Mouse (Mus musculus) gastrocnemius, adult 8-10 months (tissue): ENCODE results near the gene Mgme1. TPM values are rescaled to one million over a fixed set of nuclear protein-coding genes. Genes with fewer than 3 reads are reported as not detected.
A peak's percentile ranks its signal among the peaks of the same experiment; 100 is the strongest.

Experiments
- DNase-seq, 2 experiments: peaks; one replicate each; pipeline ENCODE4 v3.0.0; 2022; ENCODE audit warnings: low spot score in 2 of 2
- total RNA-seq, 4 experiments: library from RNA; stranded (reverse); gene quantifications; 2 replicates each; pipeline ENCODE4 v1.2.4; 2022

The Mgme1 gene
- total RNA-seq, 4 experiments from 2014 or later: 11.8 to 13.8 (median 13.1) TPM

DNA sequence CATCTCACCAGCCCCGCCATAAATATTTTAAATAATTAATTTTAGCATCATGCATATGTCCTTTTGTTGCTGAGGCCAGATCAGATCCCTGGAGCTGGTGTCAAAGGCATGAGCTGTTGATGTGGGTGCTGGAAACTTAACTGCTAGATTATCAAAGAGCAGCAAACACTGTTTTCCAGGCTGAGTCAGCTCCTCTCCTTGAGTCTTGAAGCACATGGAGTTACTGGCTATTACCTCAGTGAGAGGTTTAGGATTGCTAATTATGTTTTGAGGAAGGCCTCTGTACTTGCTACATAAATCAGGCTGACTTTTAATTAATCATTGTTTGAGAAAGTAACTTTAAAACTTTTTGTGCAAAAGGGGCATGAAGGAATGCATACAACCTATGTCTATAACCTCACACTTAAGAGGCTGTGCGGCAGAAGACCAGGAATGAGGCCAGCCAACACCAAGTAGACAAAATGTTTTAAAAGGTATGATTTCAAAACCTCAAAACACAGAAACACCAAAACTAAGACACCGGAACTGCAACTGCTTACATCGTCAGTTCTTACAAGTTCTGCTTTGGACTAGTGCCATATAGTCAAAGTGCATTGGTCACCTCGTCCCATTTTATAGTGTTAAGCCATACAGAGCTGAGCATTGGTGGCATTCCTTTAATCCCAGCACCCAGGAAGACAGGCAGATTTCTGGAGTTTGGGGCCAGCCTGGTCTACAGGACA, 5.9 kb upstream of the Mgme1 start:
- no peak for DNase-seq

DNA sequence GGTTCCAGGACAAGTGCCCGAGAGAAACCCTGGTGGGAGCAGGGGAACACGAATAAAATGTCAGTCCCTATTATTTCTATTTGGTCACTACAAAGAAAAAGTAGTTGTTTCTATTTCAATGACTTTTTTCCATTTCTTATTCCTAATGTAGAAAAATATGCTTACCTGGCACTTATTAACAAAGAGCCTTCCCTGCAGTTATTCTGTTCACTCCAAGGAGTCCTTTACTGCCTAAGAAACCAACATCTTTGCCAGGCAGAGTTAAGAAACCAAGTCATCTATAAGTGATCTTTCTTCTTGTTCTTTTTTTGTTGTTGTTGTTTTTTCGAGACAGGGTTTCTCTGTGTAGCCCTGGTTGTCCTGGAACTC, 5.4 kb upstream of the Mgme1 start:
- no peak for DNase-seq

GRCm38 (mm10) chr2:144265916-144266683, 4.4 kb upstream of the Mgme1 start:
- DNase-seq: no peak

DNA sequence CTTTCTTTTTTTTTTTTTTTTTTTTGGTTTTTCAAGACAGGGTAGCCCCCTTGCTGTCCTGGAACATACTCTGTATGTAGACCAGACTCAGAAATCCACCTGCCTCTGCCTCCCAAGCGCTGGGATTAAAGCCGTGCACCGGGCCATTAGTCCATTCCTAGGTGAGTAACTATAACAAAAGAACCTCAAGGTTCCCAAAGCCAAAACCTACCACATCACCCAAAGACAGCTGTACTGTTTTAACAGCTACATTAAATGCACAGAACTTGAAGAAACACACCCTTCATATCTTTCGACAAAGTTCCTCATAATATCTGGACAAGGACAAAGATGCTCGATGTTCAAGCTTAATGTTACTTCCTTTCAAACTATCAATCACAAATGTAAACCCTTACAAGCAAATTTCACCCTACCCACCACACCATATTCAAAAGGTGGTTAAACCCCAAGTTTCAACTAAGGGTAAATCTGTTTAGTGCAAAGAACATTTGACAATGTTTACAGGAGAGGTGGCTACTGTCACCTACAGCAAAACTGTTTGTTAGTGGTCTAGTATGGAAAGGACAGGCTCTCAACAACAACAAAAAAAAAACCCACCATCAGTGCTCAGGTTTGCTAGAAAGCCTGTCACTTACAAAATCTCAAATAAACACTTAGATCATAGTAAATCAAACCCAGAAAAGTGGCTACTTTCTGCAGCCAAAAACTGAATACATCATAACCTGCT, 3.3 kb upstream of the Mgme1 start:
- DNase-seq: no peak

GRCm38 (mm10) chr2:144267731-144268015, 2.8 kb upstream of the Mgme1 start:
- no peak for DNase-seq

DNA sequence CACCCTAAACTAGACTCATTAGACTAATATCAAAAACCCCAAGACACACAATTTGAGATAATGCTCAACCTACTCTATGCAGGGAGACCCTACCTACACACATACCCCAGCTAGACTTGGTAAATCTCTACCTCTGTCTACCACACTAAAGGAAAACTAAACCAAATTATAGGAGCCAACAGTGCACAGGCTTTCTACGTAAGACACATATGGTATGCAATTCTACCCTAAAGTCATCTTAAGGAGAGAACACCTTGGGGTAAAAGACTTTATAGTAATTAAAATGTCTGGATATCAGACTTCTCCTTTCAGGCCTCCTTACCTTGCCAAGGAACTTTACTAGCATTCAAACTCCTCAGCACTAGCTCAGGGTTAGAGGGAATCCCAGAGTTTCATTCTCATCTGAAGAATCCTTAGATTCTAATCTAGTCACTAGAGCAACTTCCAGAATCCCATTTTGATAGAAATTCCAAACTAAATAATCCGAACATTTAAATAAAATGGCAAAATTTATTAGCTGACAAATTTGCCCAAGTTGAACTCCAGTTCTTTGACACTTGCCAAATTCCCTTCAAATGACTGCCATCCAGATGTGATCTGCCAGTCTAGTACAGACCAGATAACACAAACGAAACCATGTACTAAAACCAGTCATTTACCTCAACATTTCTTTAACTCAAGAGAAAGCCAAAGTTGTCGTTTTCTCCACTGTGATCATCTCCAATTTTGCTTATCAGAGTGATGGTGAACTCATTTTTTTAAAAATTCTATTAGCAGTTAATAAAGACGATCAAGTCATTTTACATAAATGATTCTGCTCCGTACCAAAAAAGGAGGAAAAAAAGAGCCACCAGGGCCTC, 1.8 kb upstream of the Mgme1 start:
- no peak for DNase-seq

DNA sequence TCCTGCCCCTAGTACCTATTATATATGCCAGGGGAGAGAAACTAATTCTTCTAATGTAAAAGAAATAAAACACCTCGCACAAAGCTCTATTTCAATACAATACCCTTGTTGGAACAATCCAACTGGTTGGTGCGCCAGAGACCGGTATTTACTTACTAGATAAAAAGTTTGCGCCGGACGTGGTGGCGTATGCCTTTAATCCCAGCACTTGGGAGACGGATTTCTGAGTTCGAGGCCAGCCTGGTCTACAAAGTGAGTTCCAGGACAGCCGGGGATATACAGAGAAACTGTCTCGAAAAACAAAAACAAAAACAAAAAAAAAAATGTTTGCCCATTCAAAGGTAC, 1.2 kb upstream of the Mgme1 start:
- no peak for DNase-seq

GRCm38 (mm10) chr2:144269679-144270475, 586 bp upstream of the Mgme1 start:
- DNase-seq: no peak

DNA sequence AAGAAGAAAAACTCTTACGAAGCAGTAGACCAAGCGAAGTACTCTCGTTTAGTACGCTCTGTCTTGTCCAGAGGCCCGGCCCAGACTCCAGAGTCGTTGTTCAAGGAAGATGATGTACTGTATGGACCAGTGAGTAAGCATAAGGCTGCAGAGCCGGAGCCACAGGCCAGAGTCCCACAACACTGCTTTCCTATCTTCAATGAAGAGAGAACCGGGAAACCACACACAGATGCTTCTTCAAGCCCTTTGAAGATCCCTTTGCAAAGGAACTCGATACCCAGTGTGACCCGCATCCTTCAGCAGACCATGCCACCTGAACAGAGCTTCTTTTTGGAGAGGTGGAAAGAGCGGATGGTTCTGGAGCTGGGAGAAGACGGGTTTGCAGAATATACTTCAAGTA, 1.6 kb downstream of the Mgme1 start:
- no peak for DNase-seq

DNA sequence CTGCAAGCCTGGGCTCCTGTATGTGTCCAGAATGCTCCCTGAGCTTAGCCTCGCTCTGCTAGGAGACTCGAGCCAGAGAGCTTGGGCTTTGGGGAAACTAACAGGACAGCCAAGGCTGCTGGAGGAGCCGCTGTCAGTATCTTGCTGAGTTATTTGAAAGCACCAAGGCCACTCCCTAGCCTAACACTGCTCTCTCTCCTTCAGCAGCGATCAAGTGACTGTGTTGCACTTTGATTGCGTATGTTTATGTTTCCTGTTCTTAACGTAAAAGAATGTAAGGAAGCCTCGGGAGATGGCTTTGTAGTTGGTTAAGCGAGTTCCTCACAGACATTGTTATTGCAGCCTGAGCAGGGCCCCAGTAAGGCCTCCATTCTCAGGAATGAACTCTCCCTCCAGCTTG, 4.3 kb downstream of the Mgme1 start:
- DNase-seq: no peak

DNA sequence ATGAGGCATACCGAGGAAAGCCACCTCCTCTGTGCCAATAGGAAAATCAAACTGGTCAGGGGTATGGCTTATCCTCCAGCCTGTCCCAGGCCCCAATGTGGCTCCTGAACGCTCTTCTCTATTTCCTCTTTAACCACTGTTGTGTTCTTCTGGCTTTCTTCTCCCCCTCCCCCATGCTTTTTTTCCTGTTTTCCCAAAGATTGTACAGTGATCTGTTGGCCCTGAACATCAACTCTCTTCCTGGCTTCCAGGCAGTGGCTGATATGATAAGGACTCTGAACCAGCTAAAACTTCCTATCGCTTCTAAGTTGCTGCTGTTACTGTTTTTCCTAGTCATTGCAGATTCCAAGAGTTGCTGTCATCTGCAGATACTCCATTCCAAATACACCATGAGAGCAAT, 6.4 kb downstream of the Mgme1 start:
- no peak for DNase-seq

DNA sequence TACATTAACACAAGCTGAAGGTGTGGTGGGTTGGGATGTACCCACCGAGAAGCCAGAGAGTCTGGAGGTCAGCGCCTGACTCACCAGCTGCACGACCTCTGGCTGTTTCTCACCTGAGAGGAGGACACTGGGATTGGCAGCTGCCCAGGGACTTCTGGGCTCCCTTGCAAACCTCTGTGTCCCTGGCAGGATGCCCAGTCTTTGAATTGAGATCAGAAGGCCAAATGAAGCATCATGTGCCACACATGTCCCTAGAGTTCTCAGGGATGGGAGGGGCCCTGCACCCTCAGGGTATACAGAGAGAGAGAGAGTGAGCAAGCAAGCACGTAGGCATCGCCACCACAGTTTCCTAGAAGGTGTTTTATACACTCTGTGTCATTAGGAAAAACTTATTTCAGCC, 9.3 kb downstream of the Mgme1 start:
- DNase-seq: peak in 1 of 2 experiments; percentile 9

DNA sequence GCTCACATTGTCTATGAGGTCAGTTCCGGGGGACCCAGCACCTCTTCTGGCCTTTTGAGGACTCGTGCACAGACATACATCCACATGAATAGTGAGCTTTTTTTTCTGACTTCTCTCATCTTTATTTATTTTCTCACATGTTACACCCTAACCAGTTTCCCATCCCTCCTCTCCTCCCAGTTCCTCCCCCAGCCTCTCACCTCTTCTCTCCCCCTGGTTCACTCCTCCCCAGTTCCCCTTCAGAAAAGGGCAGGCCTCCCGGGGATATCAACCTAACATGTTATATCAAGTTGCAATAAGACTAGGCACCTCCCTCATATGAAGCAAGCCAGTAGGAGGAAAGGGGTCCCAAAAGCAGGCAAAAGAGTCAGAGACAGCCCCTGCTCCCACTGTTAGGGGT, 10.1 kb downstream of the Mgme1 start:
- no peak for DNase-seq

- DNase-seq: no peak
These were observed 11.0 kb downstream of the Mgme1 start for GRCm38 (mm10) chr2:144281417-144281816.

- no peak for DNase-seq
These were observed 19.9 kb downstream of the Mgme1 start for GRCm38 (mm10) chr2:144290321-144290720.

GRCm38 (mm10) chr2:144291600-144292305, 21.3 kb downstream of the Mgme1 start:
- no peak for DNase-seq

DNA sequence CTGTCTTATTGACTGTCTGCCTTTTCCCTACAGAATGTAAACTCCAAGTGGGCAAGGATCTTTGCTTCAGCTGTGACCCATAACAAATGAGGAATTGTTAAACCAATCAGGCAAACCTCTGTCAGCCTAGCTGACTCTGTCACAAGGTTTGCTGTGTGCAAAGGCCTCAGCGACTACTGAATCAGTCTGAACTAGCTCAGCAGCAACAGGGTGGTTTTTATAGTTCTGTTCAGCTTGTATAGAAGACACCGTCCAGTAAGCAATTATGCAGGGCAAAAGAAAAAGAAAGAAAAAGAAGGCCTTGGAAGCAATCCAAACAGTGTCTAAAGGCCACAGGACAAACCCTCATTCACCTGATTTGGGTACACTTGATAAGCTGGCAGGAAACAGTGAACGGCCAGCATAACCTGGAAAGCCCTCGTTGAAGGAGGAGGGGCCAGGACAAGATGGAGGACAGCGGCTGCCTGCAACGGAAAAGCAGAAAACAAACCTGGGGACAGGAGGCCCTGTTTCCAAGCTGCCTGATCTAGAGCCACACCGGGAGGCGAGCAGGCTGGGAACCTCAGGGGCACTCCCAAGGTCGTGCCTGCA, 24.8 kb downstream of the Mgme1 start:
- DNase-seq: no peak

DNA sequence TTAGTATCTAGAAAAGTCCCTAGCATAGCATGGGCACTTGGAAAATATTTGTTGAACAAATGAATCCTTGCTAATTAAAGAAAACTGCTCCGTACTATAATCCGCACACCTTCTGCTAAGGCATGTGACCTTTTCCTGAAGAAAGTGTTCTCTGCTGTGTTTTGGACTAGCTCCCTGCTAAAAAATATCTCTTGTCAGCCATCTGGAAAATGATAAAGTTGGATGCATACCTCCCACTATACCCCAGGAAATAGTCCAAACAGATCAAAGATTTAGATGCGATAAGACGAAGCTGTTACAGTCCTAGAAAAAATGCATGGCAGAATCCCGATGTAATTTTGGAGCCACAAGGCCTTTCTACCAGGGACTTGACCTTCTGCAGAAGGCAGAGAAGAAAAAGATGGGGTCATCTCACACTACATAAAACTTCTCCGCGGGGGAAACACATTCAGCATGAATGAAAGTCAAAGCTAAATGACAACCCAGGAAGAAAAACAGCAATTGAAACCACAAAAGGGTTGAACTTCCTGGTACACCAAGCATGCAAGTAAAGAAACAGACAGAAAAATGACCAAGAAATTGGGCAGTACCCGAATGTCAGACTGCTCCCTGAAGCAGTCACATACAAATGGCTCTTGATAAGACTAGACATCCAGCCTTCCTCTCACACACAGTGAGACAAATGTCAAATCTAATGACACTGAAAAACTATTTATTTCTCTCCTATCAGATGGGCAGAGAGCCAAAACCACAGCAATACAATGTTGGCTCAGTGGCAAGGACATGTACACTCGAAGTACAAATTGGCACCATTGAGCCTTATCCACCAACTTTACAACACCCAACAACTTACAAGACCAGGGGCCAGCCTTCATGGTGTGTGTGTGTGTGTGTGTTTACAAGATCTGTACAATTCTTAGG, 29.5 kb downstream of the Mgme1 start:
- no peak for DNase-seq

GRCm38 (mm10) chr2:144301101-144301500, 30.6 kb downstream of the Mgme1 start:
- DNase-seq: no peak
